Mouse (Mus musculus) intestine, postnatal 0 days (tissue): ENCODE data around the gene Dnlz. TPM values are rescaled to one million over a fixed set of nuclear protein-coding genes. Genes with fewer than 3 reads are reported as not detected.

ENCODE experiments used
- ATAC-seq: fragments of 200-750 bp; cut with Nextera tagmentation; 2 replicates; pipeline ENCODE4 v1.8.0; 2017; ENCODE audit warnings: mild to moderate bottlenecking, moderate TSS enrichment, moderate library complexity
- H3K27ac ChIP-seq: fragments of 300-500 bp; sonication (generic); 2 replicates; pipeline ENCODE4 v1.5.1; 2014; ENCODE audit warnings: mild to moderate bottlenecking, low read depth, low read length, moderate library complexity
- H3K27me3 ChIP-seq: fragments of 300-500 bp; sonication (generic); replicated peaks from 2 replicates; pipeline ENCODE4 v1.6.1; 2014; ENCODE audit warnings: low read length, mixed read lengths; ENCODE audit not compliant: control insufficient read depth, insufficient read depth
- H3K36me3 ChIP-seq: fragments of 300-500 bp; sonication (generic); 2 replicates; pipeline ENCODE4 v1.6.1; 2014; ENCODE audit warnings: mild to moderate bottlenecking, moderate library complexity; ENCODE audit not compliant: control insufficient read depth, insufficient read depth
- H3K4me1 ChIP-seq: fragments of 300-500 bp; sonication (generic); replicated peaks from 2 replicates; pipeline ENCODE4 v1.6.1; 2014; ENCODE audit warnings: antibody characterized with exemption, low read length, mixed read lengths; ENCODE audit not compliant: control insufficient read depth, insufficient read depth
- H3K4me2 ChIP-seq: fragments of 300-500 bp; sonication (generic); replicated peaks from 2 replicates; pipeline ENCODE4 v1.6.1; 2014; ENCODE audit warnings: low read depth, mild to moderate bottlenecking, moderate library complexity
- H3K4me3 ChIP-seq: fragments of 300-500 bp; sonication (generic); 2 replicates; pipeline ENCODE4 v1.5.1; 2014; ENCODE audit warnings: low read depth, low read length
- H3K9ac ChIP-seq: fragments of 300-500 bp; sonication (generic); 2 replicates; pipeline ENCODE4 v1.6.1; 2014; ENCODE audit warnings: mild to moderate bottlenecking, low read depth, low read length
- H3K9me3 ChIP-seq: fragments of 300-500 bp; sonication (generic); 2 replicates; pipeline ENCODE4 v1.6.1; 2016; ENCODE audit warnings: mixed run types; ENCODE audit not compliant: control insufficient read depth
- CTCF ChIP-seq: sonication (generic); IDR thresholded peaks from 2 replicates; pipeline ENCODE4 v1.5.1; 2016; ENCODE audit warnings: low read depth, mild to moderate bottlenecking, control low read depth, antibody characterized with exemption, moderate library complexity
- WGBS: fragments of 180-500 bp; shearing (Covaris S2); extraction: QIAGEN DNeasy Blood & Tissue Kit; methylation state at CpG from one replicate; pipeline ENCODE4 v1.1.7; 2014; 5-methylcytosine and 5-hydroxymethylcytosine counted together
- polyA plus RNA-seq: library from polyadenylated mRNA; unstranded; fragments of >200 nt; fragmentation: Nextera tagmentation; extraction: Ambion mirVana; gene quantifications from 2 replicates; pipeline ENCODE4 v1.2.1, GENCODE M21; 2015

Dnlz gene
- polyA plus RNA-seq, 1 experiment from 2014 or later, result 17.0 TPM

DNA sequence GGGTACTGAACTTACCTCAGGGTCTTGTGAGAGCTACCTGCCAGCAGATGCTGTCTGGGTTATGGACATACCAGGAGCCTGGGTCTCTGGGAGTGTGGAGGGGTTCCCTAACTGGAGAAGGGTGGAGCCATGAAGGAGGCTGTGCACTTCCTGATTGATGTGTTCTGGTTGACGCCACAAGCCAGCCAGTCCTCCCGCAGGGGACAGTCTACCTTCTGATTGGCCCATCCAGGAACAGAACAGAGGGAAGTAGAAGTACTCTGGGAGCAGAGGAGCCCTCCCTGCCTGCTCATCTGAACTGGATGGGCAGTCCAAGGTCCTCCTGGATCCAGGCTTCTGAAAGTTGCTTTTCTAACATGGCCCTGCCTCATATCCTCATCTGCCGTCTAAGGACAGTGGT is 8.9 kb upstream of the Dnlz start, which contains the start of gene Card9:
Gene Card9 (minus strand): TSS at position 147 of the 400 bp plus-strand sequence.
- Histone ChIP-seq H3K27ac (no peak within 1 kb of the TSS), H3K4me2 (no peak within 1 kb of the TSS), H3K36me3 (peaks cover 3% of the 10 kb centered on the region; the same call in 1 of the 2 replicates), H3K4me3 (no peak within 1 kb of the TSS), H3K9me3 (no peaks in the 10 kb centered on the region), H3K4me1 (no peaks in the 10 kb centered on the region), H3K9ac (no peak within 1 kb of the TSS), H3K27me3 (no peaks in the 10 kb centered on the region)
- no peak for TF ChIP-seq CTCF
- ATAC-seq, result peak; percentile 23; the same call in 1 of the 2 replicates
- 27% methylated on average over 3 of the region's 3 CpGs for WGBS

GRCm38 (mm10) chr2:26359983-26360382 is 8.1 kb upstream of the Dnlz start:
- ATAC-seq, result no peak
- no peak overlapping the region for H3K9ac ChIP-seq
- no peaks in the 10 kb centered on the region for H3K4me1 ChIP-seq
- no peaks in the 10 kb centered on the region for H3K27me3 ChIP-seq
- H3K9me3 ChIP-seq, result no peaks in the 10 kb centered on the region
- H3K4me3 ChIP-seq, result no peak overlapping the region
- WGBS, result 74% methylated on average over 6 of the region's 6 CpGs
- H3K36me3 ChIP-seq, result no peaks in the 10 kb centered on the region; the same call in 1 of the 2 replicates
- no peak overlapping the region for H3K27ac ChIP-seq
- no peak for TF ChIP-seq CTCF
- no peak overlapping the region for H3K4me2 ChIP-seq

DNA sequence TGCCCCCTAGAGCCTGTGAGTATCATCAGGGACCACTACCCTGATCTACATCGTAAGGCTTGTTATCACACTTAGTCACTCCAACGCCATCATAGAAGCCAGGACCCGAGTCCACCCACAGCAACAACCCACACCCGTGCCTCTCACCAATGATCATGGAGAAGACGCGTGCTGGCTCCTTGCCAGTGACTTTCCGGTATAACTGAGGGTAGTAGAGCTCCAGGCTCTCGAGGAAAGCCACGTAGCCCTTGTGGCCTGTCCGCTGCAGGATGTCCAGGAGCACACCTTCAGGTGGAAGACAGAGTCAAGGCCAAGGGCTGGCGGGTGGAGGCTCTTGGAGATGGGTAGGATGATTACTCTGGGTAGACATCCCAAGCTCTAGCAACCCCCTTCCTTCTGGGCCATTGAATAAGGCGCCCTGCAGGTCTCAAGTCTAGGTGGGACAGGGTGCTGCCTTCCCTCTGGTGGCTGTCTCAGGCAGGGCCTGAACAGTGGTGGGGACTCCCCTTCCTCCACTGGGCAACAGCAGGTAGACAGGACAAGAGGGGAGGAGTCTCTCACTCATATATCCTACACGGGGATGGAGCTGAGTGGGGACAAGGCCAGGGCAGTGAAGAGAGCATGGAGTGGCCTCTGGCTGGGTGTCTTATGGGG is 6.9 kb upstream of the Dnlz start:
- 84% methylated on average over 13 of the region's 13 CpGs for WGBS

GRCm38 (mm10) chr2:26357484-26357883 is 5.6 kb upstream of the Dnlz start:
- WGBS, result 57% methylated on average over 15 of the region's 15 CpGs
- Histone ChIP-seq H3K9ac (no peak overlapping the region), H3K9me3 (no peaks in the 10 kb centered on the region), H3K4me1 (0 out of 2 replicates have a peak, but pooled peaks cover 5% of the 10 kb centered on the region), H3K4me2 (no peak overlapping the region), H3K4me3 (no peak overlapping the region), H3K36me3 (no peaks in the 10 kb centered on the region; the same call in 1 of the 2 replicates), H3K27me3 (no peaks in the 10 kb centered on the region), H3K27ac (no peak overlapping the region)
- TF ChIP-seq CTCF, result peak; percentile 66
- ATAC-seq, result 0 out of 2 replicates have a peak, but pooled peaks have one; percentile 15

More for the DNA sequence above, 6.9 kb upstream of the Dnlz start:
- H3K9ac ChIP-seq, result no peak overlapping the region
- no peaks in the 10 kb centered on the region for H3K4me1 ChIP-seq
- no peak overlapping the region for H3K4me2 ChIP-seq
- no peak for TF ChIP-seq CTCF
- no peak; the same call in 1 of the 2 replicates for ATAC-seq
- no peaks in the 10 kb centered on the region for H3K27me3 ChIP-seq
- H3K9me3 ChIP-seq, result no peaks in the 10 kb centered on the region
- no peak overlapping the region for H3K4me3 ChIP-seq
- no peak overlapping the region for H3K27ac ChIP-seq
- no peaks in the 10 kb centered on the region; the same call in 1 of the 2 replicates for H3K36me3 ChIP-seq

GRCm38 (mm10) chr2:26356678-26357077 is 4.8 kb upstream of the Dnlz start:
- 0 out of 2 replicates have a peak, but pooled peaks cover 5% of the 10 kb centered on the region for H3K4me1 ChIP-seq
- H3K9me3 ChIP-seq, result no peaks in the 10 kb centered on the region
- no peak for TF ChIP-seq CTCF
- no peak overlapping the region for H3K4me2 ChIP-seq
- no peak overlapping the region for H3K9ac ChIP-seq
- H3K4me3 ChIP-seq, result no peak overlapping the region
- no peaks in the 10 kb centered on the region; the same call in 1 of the 2 replicates for H3K36me3 ChIP-seq
- WGBS, result 73% methylated on average over 7 of the region's 7 CpGs
- no peaks in the 10 kb centered on the region for H3K27me3 ChIP-seq
- ATAC-seq, result no peak
- H3K27ac ChIP-seq, result no peak overlapping the region

- H3K4me3 ChIP-seq, result no peak overlapping the region
- ATAC-seq, result no peak
- no peak overlapping the region for H3K4me2 ChIP-seq
- no peak overlapping the region for H3K9ac ChIP-seq
- 80% methylated on average over 4 of the region's 4 CpGs for WGBS
- no peak overlapping the region for H3K27ac ChIP-seq
- no peak for TF ChIP-seq CTCF
- H3K36me3 ChIP-seq, result no peaks in the 10 kb centered on the region; the same call in 1 of the 2 replicates
- H3K9me3 ChIP-seq, result no peaks in the 10 kb centered on the region
- H3K4me1 ChIP-seq, result 0 out of 2 replicates have a peak, but pooled peaks cover 5% of the 10 kb centered on the region
- no peaks in the 10 kb centered on the region for H3K27me3 ChIP-seq
Observed at GRCm38 (mm10) chr2:26356231-26356630, 4.3 kb upstream of the Dnlz start.
